Mouse (Mus musculus): ENCODE data around the gene Slc39a3.

GRCm38 (mm10) chr10:81022744-81023143, 14.5 kb downstream of the Slc39a3 start:
- TF ChIP-seq POLR2A (IDR thresholded peaks at IDR 0.05; ENCODE audit: insufficient read depth, low read depth, low read length) (no peak), CTCF (IDR thresholded peaks at IDR 0.05) (0 out of 2 replicates have a peak, but pooled peaks have one; percentile 23)
